Mouse (Mus musculus) heart, postnatal 0 days (tissue): Measurements from ENCODE around the gene Zfp992.

ENCODE experiments used
- CTCF ChIP-seq: IDR thresholded peaks from 2 replicates; pipeline ENCODE4 v1.5.1; 2016; ENCODE audit warnings: antibody characterized with exemption, control low read depth, low read depth
- EP300 ChIP-seq: IDR thresholded peaks from 2 replicates; pipeline ENCODE4 v1.6.1; 2016; ENCODE audit warnings: antibody characterized with exemption, low read depth

GRCm38 (mm10) chr4:146457126-146457525, 8.3 kb downstream of the Zfp992 start:
- TF ChIP-seq CTCF: no peak
- TF ChIP-seq EP300: no peak
